Mouse (Mus musculus) myocyte (in vitro differentiated cells): Measurements from ENCODE around the gene Zswim8.

Source experiments
- CEBPB ChIP-seq: IDR thresholded peaks from 2 replicates; pipeline ENCODE4 v1.6.1; 2011; ENCODE audit warnings: mild to moderate bottlenecking, moderate library complexity; ENCODE audit not compliant: poor library complexity, insufficient read depth, severe bottlenecking
- E2F4 ChIP-seq: IDR thresholded peaks from one replicate; pipeline ENCODE4 v1.6.1; 2011; ENCODE audit warnings: mild to moderate bottlenecking, control low read depth, moderate library complexity; ENCODE audit not compliant: insufficient read depth
- POLR2A ChIP-seq: IDR thresholded peaks from one replicate; pipeline ENCODE4 v1.6.1; 2011; ENCODE audit warnings: low read depth, mild to moderate bottlenecking, control low read depth, moderate library complexity; ENCODE audit not compliant: insufficient read length
- REST ChIP-seq: IDR thresholded peaks from one replicate; pipeline ENCODE4 v1.6.1; 2011; ENCODE audit warnings: mild to moderate bottlenecking, control low read depth, moderate library complexity; ENCODE audit not compliant: insufficient read depth, insufficient read length
- SRF ChIP-seq: IDR thresholded peaks from one replicate; pipeline ENCODE4 v1.6.1; 2011; ENCODE audit warnings: low read depth; ENCODE audit not compliant: control insufficient read depth, insufficient read length
- TCF12 ChIP-seq: IDR thresholded peaks from one replicate; pipeline ENCODE4 v1.6.1; 2011; ENCODE audit warnings: mild to moderate bottlenecking, control low read depth; ENCODE audit not compliant: poor library complexity, insufficient read depth, severe bottlenecking
- USF1 ChIP-seq: IDR thresholded peaks from one replicate; pipeline ENCODE4 v1.6.1; 2011; ENCODE audit warnings: low read depth, mild to moderate bottlenecking, control low read depth, moderate library complexity

- TF ChIP-seq POLR2A = peak; percentile 26
- no peak for TF ChIP-seq USF1
- TF ChIP-seq E2F4 = no peak
- no peak for TF ChIP-seq TCF12
- TF ChIP-seq REST = no peak
- TF ChIP-seq CEBPB = no peak
- TF ChIP-seq SRF = no peak
These were observed 15.6 kb upstream of the Zswim8 start for GRCm38 (mm10) chr14:20691772-20692171.
